Mouse (Mus musculus) C2C12 (cell line): ENCODE measurements around the gene Crlf2. TPM values are rescaled to one million over a fixed set of nuclear protein-coding genes. Genes with fewer than 3 reads are reported as not detected.

Source experiments
- H3K27me3 ChIP-seq: one replicate; pipeline ENCODE4 v1.6.1; 2011; ENCODE audit not compliant: control insufficient read depth, insufficient read depth, insufficient read length
- H3K36me3 ChIP-seq: one replicate; pipeline ENCODE4 v1.6.1; 2011; ENCODE audit not compliant: control insufficient read depth, insufficient read depth
- H3K4me3 ChIP-seq: one replicate; pipeline ENCODE4 v1.5.1; 2011; ENCODE audit warnings: mild to moderate bottlenecking, control low read depth; ENCODE audit not compliant: poor library complexity, insufficient read depth, severe bottlenecking
- H3K79me2 ChIP-seq: one replicate; pipeline ENCODE4 v1.6.1; 2011; ENCODE audit not compliant: control insufficient read depth, insufficient read depth
- H3K79me3 ChIP-seq: one replicate; pipeline ENCODE4 v1.6.1; 2011; ENCODE audit warnings: low read depth, control low read depth
- H3ac ChIP-seq: one replicate; pipeline ENCODE3; 2011; ENCODE audit warnings: low read depth; ENCODE audit not compliant: control insufficient read depth, insufficient read length
- CEBPB ChIP-seq: IDR thresholded peaks from one replicate; pipeline ENCODE4 v1.6.1; 2011; ENCODE audit warnings: low read depth, mild to moderate bottlenecking, control low read depth, moderate library complexity
- CTCF ChIP-seq: IDR thresholded peaks from one replicate; pipeline ENCODE4 v1.5.1; 2011; ENCODE audit not compliant: control insufficient read depth, insufficient read depth, insufficient read length
- FOSL1 ChIP-seq: IDR thresholded peaks from one replicate; pipeline ENCODE4 v1.8.0; 2011; ENCODE audit warnings: mild to moderate bottlenecking, low read length; ENCODE audit not compliant: poor library complexity, insufficient read depth, severe bottlenecking
- MAX ChIP-seq: IDR thresholded peaks from one replicate; pipeline ENCODE4 v1.6.1; 2011; ENCODE audit warnings: mild to moderate bottlenecking, control low read depth
- MYOD1 ChIP-seq: IDR thresholded peaks from one replicate; pipeline ENCODE4 v1.6.1; 2011; ENCODE audit warnings: low read depth; ENCODE audit not compliant: control insufficient read depth, insufficient read length
- MYOG ChIP-seq: IDR thresholded peaks from one replicate; pipeline ENCODE4 v1.6.1; 2011; ENCODE audit not compliant: control insufficient read depth, insufficient read length; ENCODE audit errors: extremely low read depth
- USF1 ChIP-seq: IDR thresholded peaks from one replicate; pipeline ENCODE4 v1.6.1; 2011; ENCODE audit warnings: low read depth, mild to moderate bottlenecking, control low read depth, moderate library complexity
- polyA plus RNA-seq: library from polyadenylated mRNA; unstranded; fragments of >200 nt; fragmentation: generic; extraction: Trizol; gene quantifications from one replicate; pipeline ENCODE4 v1.2.1, GENCODE M21; 2012; ENCODE audit warnings: missing spikeins

Crlf2 gene
- polyA plus RNA-seq, 1 experiment: 8.3 TPM

- no peaks in the 10 kb centered on the region for H3K36me3 ChIP-seq
- no peaks in the 10 kb centered on the region for H3K79me2 ChIP-seq
- H3K79me3 ChIP-seq: no peaks in the 10 kb centered on the region
- no peak overlapping the region for H3ac ChIP-seq
- no peaks in the 10 kb centered on the region for H3K27me3 ChIP-seq
- no peak for TF ChIP-seq MYOD1
- TF ChIP-seq CTCF: no peak
- no peak for TF ChIP-seq MYOG
- TF ChIP-seq USF1: no peak
- no peak for TF ChIP-seq CEBPB
- TF ChIP-seq FOSL1: no peak
- no peak for TF ChIP-seq MAX
- no peak overlapping the region for H3K4me3 ChIP-seq
Observed at GRCm38 (mm10) chr5:109554091-109555050, 4.4 kb downstream of the Crlf2 start.

- H3K36me3 ChIP-seq: no peaks in the 10 kb centered on the region
- H3K79me2 ChIP-seq: no peaks in the 10 kb centered on the region
- no peaks in the 10 kb centered on the region for H3K79me3 ChIP-seq
- no peak overlapping the region for H3K4me3 ChIP-seq
- TF ChIP-seq FOSL1 (no peak), MAX (no peak), CTCF (no peak), USF1 (no peak), MYOD1 (no peak), CEBPB (no peak), MYOG (no peak)
- no peaks in the 10 kb centered on the region for H3K27me3 ChIP-seq
- no peak overlapping the region for H3ac ChIP-seq
Observed at GRCm38 (mm10) chr5:109553160-109553930, 5.4 kb downstream of the Crlf2 start.

- H3K79me2 ChIP-seq: no peaks in the 10 kb centered on the region
- H3K79me3 ChIP-seq: no peaks in the 10 kb centered on the region
- H3ac ChIP-seq: no peak overlapping the region
- TF ChIP-seq MAX: no peak
- TF ChIP-seq MYOD1: no peak
- TF ChIP-seq USF1: no peak
- no peak for TF ChIP-seq MYOG
- TF ChIP-seq FOSL1: no peak
- no peak for TF ChIP-seq CTCF
- TF ChIP-seq CEBPB: no peak
- no peaks in the 10 kb centered on the region for H3K36me3 ChIP-seq
- H3K4me3 ChIP-seq: no peak overlapping the region
- no peaks in the 10 kb centered on the region for H3K27me3 ChIP-seq
Observed at GRCm38 (mm10) chr5:109552541-109552940, 6.3 kb downstream of the Crlf2 start.

GRCm38 (mm10) chr5:109552116-109552515 lies 6.7 kb downstream of the Crlf2 start:
- H3K4me3 ChIP-seq: no peak overlapping the region
- H3ac ChIP-seq: no peak overlapping the region
- H3K27me3 ChIP-seq: no peaks in the 10 kb centered on the region
- TF ChIP-seq FOSL1 (no peak), CEBPB (no peak), CTCF (no peak), MYOG (no peak), MAX (no peak), USF1 (no peak), MYOD1 (no peak)
- H3K79me3 ChIP-seq: no peaks in the 10 kb centered on the region
- H3K36me3 ChIP-seq: no peaks in the 10 kb centered on the region
- H3K79me2 ChIP-seq: no peaks in the 10 kb centered on the region

- Histone ChIP-seq H3ac (no peak overlapping the region), H3K36me3 (no peaks in the 10 kb centered on the region), H3K79me2 (no peaks in the 10 kb centered on the region), H3K27me3 (no peaks in the 10 kb centered on the region), H3K79me3 (no peaks in the 10 kb centered on the region), H3K4me3 (no peak overlapping the region)
- TF ChIP-seq MYOG (no peak), FOSL1 (no peak), CTCF (no peak)
Observed at GRCm38 (mm10) chr5:109551041-109551765, 7.6 kb downstream of the Crlf2 start.
